Mouse (Mus musculus): ENCODE results near the gene Rtkn. TPM values are rescaled to one million over a fixed set of nuclear protein-coding genes. Genes with fewer than 3 reads are reported as not detected.
"Not testable (repeated sequence)": the region's sequence is repeated elsewhere in the genome, so short reads cannot be mapped to it uniquely, and the experiment has no call there.

Gene Rtkn
- polyA plus RNA-seq, 1 experiment, result 97.2 TPM

- Histone ChIP-seq H3K27ac (ENCODE audit: insufficient read depth, low read length) (no peak overlapping the region), H3K27me3 (ENCODE audit: control insufficient read depth, insufficient read depth, low read length) (no peaks in the 10 kb centered on the region), H3K4me3 (replicated peaks; ENCODE audit: insufficient read depth, low read depth, low read length) (no peak overlapping the region), H3K4me1 (ENCODE audit: control insufficient read depth, insufficient read depth, low read length) (no peaks in the 10 kb centered on the region)
- 55% methylated on average over 7 of the region's 7 CpGs for WGBS
- TF ChIP-seq CTCF (IDR thresholded peaks at IDR 0.05; ENCODE audit: borderline replicate concordance, insufficient read depth, low read depth, low read length) (no peak), POLR2A (IDR thresholded peaks at IDR 0.05; ENCODE audit: borderline replicate concordance, insufficient read depth, low read length) (no peak)
- no peak for DNase-seq
Measured at GRCm38 (mm10) chr6:83147280-83147679, 12.0 kb downstream of the Rtkn start.

- no peak overlapping the region for H3K27ac ChIP-seq (ENCODE audit: insufficient read depth, low read length)
- H3K4me1 ChIP-seq (ENCODE audit: control insufficient read depth, insufficient read depth, low read length), result no peaks in the 10 kb centered on the region
- TF ChIP-seq CTCF (IDR thresholded peaks at IDR 0.05; ENCODE audit: borderline replicate concordance, insufficient read depth, low read depth, low read length), result no peak
- TF ChIP-seq POLR2A (IDR thresholded peaks at IDR 0.05; ENCODE audit: borderline replicate concordance, insufficient read depth, low read length), result no peak
- H3K27me3 ChIP-seq (ENCODE audit: control insufficient read depth, insufficient read depth, low read length), result no peaks in the 10 kb centered on the region
- no peak for DNase-seq
- H3K4me3 ChIP-seq (replicated peaks; ENCODE audit: insufficient read depth, low read depth, low read length), result no peak overlapping the region
- 24% methylated on average over 8 of the region's 8 CpGs for WGBS
Measured at GRCm38 (mm10) chr6:83151721-83152120, 16.5 kb downstream of the Rtkn start.

GRCm38 (mm10) chr6:83153038-83153437 lies 17.8 kb downstream of the Rtkn start:
- no peaks in the 10 kb centered on the region for H3K27me3 ChIP-seq (ENCODE audit: control insufficient read depth, insufficient read depth, low read length)
- WGBS, result 91% methylated on average over 12 of the region's 12 CpGs
- H3K4me3 ChIP-seq (replicated peaks; ENCODE audit: insufficient read depth, low read depth, low read length), result no peak overlapping the region
- TF ChIP-seq POLR2A (IDR thresholded peaks at IDR 0.05; ENCODE audit: borderline replicate concordance, insufficient read depth, low read length), result no peak
- no peak for TF ChIP-seq CTCF (IDR thresholded peaks at IDR 0.05; ENCODE audit: borderline replicate concordance, insufficient read depth, low read depth, low read length)
- no peak for DNase-seq
- H3K4me1 ChIP-seq (ENCODE audit: control insufficient read depth, insufficient read depth, low read length), result no peaks in the 10 kb centered on the region
- no peak overlapping the region for H3K27ac ChIP-seq (ENCODE audit: insufficient read depth, low read length)

- H3K27ac ChIP-seq (ENCODE audit: insufficient read depth, low read length), result no peak overlapping the region
- H3K4me3 ChIP-seq (replicated peaks; ENCODE audit: insufficient read depth, low read depth, low read length), result no peak overlapping the region
- WGBS, result 77% methylated on average over 5 of the region's 5 CpGs
- no peak for DNase-seq
- TF ChIP-seq CTCF (IDR thresholded peaks at IDR 0.05; ENCODE audit: borderline replicate concordance, insufficient read depth, low read depth, low read length), result no peak
- TF ChIP-seq POLR2A (IDR thresholded peaks at IDR 0.05; ENCODE audit: borderline replicate concordance, insufficient read depth, low read length), result no peak
- H3K27me3 ChIP-seq (ENCODE audit: control insufficient read depth, insufficient read depth, low read length), result no peaks in the 10 kb centered on the region
- no peaks in the 10 kb centered on the region for H3K4me1 ChIP-seq (ENCODE audit: control insufficient read depth, insufficient read depth, low read length)
Measured at GRCm38 (mm10) chr6:83153485-83153884, 18.2 kb downstream of the Rtkn start.

- no peaks in the 10 kb centered on the region for H3K27me3 ChIP-seq (ENCODE audit: control insufficient read depth, insufficient read depth, low read length)
- peak overlapping the region; percentile 89 for H3K4me3 ChIP-seq (replicated peaks; ENCODE audit: insufficient read depth, low read depth, low read length)
- DNase-seq, result peak; percentile 36 to 46
- 8% methylated on average over 23 of the region's 23 CpGs for WGBS
- TF ChIP-seq CTCF (IDR thresholded peaks at IDR 0.05; ENCODE audit: borderline replicate concordance, insufficient read depth, low read depth, low read length) (no peak), POLR2A (IDR thresholded peaks at IDR 0.05; ENCODE audit: borderline replicate concordance, insufficient read depth, low read length) (no peak)
- H3K27ac ChIP-seq (ENCODE audit: insufficient read depth, low read length), result no peak overlapping the region
- no peaks in the 10 kb centered on the region for H3K4me1 ChIP-seq (ENCODE audit: control insufficient read depth, insufficient read depth, low read length)
Measured at GRCm38 (mm10) chr6:83155552-83156238, 20.4 kb downstream of the Rtkn start.

- no peaks in the 10 kb centered on the region for H3K4me1 ChIP-seq (ENCODE audit: control insufficient read depth, insufficient read depth, low read length)
- under 1% methylated on average over 32 of the region's 32 CpGs for WGBS
- DNase-seq, result peak; percentile 73 to 78
- peak within 1 kb of the TSS; percentile 89 for H3K4me3 ChIP-seq (replicated peaks; ENCODE audit: insufficient read depth, low read depth, low read length)
- H3K27ac ChIP-seq (ENCODE audit: insufficient read depth, low read length), result no peak within 1 kb of the TSS
- TF ChIP-seq POLR2A (IDR thresholded peaks at IDR 0.05; ENCODE audit: borderline replicate concordance, insufficient read depth, low read length), result peak; percentile 48; the same call in 1 of the 2 replicates
- no peak for TF ChIP-seq CTCF (IDR thresholded peaks at IDR 0.05; ENCODE audit: borderline replicate concordance, insufficient read depth, low read depth, low read length)
- H3K27me3 ChIP-seq (ENCODE audit: control insufficient read depth, insufficient read depth, low read length), result no peaks in the 10 kb centered on the region
Measured at GRCm38 (mm10) chr6:83156259-83156684, 21.0 kb downstream of the Rtkn start, which contains the start of the genes Wdr54 and 1700003E16Rik. Wdr54 (minus strand) TSS chr6:83156397. 1700003E16Rik (plus strand) TSS chr6:83156404.

GRCm38 (mm10) chr6:83159456-83159855 lies 24.2 kb downstream of the Rtkn start:
- TF ChIP-seq CTCF (IDR thresholded peaks at IDR 0.05; ENCODE audit: borderline replicate concordance, insufficient read depth, low read depth, low read length), result peak; percentile 1; the same call in 1 of the 2 replicates
- not testable (repeated sequence) for DNase-seq; H3K27ac ChIP-seq (ENCODE audit: insufficient read depth, low read length); H3K4me1 ChIP-seq (ENCODE audit: control insufficient read depth, insufficient read depth, low read length); H3K27me3 ChIP-seq (ENCODE audit: control insufficient read depth, insufficient read depth, low read length); H3K4me3 ChIP-seq (replicated peaks; ENCODE audit: insufficient read depth, low read depth, low read length)
- 21% methylated on average over 3 of the region's 3 CpGs for WGBS

GRCm38 (mm10) chr6:83161442-83161841 lies 26.2 kb downstream of the Rtkn start:
- H3K27me3 ChIP-seq (ENCODE audit: control insufficient read depth, insufficient read depth, low read length), result no peaks in the 10 kb centered on the region
- H3K4me3 ChIP-seq (replicated peaks; ENCODE audit: insufficient read depth, low read depth, low read length), result no peak overlapping the region
- DNase-seq, result no peak
- H3K4me1 ChIP-seq (ENCODE audit: control insufficient read depth, insufficient read depth, low read length), result 0 out of 2 replicates have a peak, but pooled peaks cover 7% of the 10 kb centered on the region
- TF ChIP-seq CTCF (IDR thresholded peaks at IDR 0.05; ENCODE audit: borderline replicate concordance, insufficient read depth, low read depth, low read length) (no peak), POLR2A (IDR thresholded peaks at IDR 0.05; ENCODE audit: borderline replicate concordance, insufficient read depth, low read length) (no peak)
- no peak overlapping the region for H3K27ac ChIP-seq (ENCODE audit: insufficient read depth, low read length)
- 18% methylated on average over 19 of the region's 19 CpGs for WGBS

Data from cerebellum, adult 2 months (tissue).